Mouse (Mus musculus): ENCODE measurements around the gene Psmb6. TPM values are rescaled to one million over a fixed set of nuclear protein-coding genes. Genes with fewer than 3 reads are reported as not detected.
"Not testable (repeated sequence)": the region's sequence is repeated elsewhere in the genome, so short reads cannot be mapped to it uniquely, and the experiment has no call there.

The Psmb6 gene
- total RNA-seq, 4 experiments from 2014 or later = 218 to 249 (median 234) TPM

GRCm38 (mm10) chr11:70570614-70571013 is 45.4 kb downstream of the Psmb6 start:
- not testable (repeated sequence) for DNase-seq (ENCODE audit: low spot score)

GRCm38 (mm10) chr11:70571641-70572040 is 46.5 kb downstream of the Psmb6 start:
- DNase-seq (ENCODE audit: low spot score) = no peak

- no peak for DNase-seq (ENCODE audit: low spot score)
Observed at GRCm38 (mm10) chr11:70572348-70572902, 47.3 kb downstream of the Psmb6 start.

- DNase-seq (ENCODE audit: low spot score) = no peak
Observed at GRCm38 (mm10) chr11:70573872-70574271, 48.7 kb downstream of the Psmb6 start.

DNA sequence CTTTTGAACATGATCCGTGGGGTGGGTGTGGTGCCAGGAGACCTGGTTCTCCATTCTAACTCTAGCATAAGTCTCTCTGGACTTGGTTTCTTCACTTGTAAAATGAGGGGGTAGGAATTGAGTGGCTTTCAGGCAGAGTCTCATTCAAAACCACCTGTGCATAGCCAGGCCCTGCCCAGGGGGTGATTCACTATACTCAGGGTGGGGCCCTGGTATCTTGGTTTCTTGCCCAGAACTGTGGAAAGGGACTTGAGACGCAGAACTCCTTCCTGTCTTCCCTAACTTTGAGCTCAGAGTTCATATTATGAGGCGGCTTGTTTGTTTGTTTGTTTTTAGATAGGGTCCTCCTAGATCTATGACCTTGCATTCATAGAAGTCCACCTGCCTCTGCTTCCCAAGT is 52.0 kb downstream of the Psmb6 start:
- no peak for DNase-seq (ENCODE audit: low spot score)

Other genes starting within 250 kb of the Psmb6 start
- not detected for gene Alox12e, start 202.7 kb upstream of the Psmb6 start, total RNA-seq (2022)
- gene Alox15, start 173.3 kb upstream of the Psmb6 start, total RNA-seq (2022) = 10 to 100 TPM in 1 of 4 experiments, 1 to 10 TPM in 1, under 1 TPM in 2; 0.25 to 79.7 (median 1.2) TPM
- gene Pelp1, start 115.3 kb upstream of the Psmb6 start, total RNA-seq (2022) = 10 to 100 TPM; 19.1 to 23.0 (median 20.6) TPM
- 10 to 100 TPM in 2 of 4 experiments, 1 to 10 TPM in 2; 9.0 to 10.9 (median 9.9) TPM for gene Arrb2, start 92.7 kb upstream of the Psmb6 start, total RNA-seq (2022)
- 10 to 100 TPM in 1 of 4 experiments, 1 to 10 TPM in 3; 5.9 to 10.6 (median 6.9) TPM for gene Med11, start 73.4 kb upstream of the Psmb6 start, total RNA-seq (2022)
- 1 to 10 TPM; 1.1 to 2.7 (median 1.9) TPM for gene Zmynd15, start 65.9 kb upstream of the Psmb6 start, total RNA-seq (2022)
- 10 to 100 TPM in 1 of 4 experiments, 1 to 10 TPM in 3; 8.4 to 10.3 (median 9.6) TPM for gene Cxcl16, start 65.4 kb upstream of the Psmb6 start, total RNA-seq (2022)
- 1 to 10 TPM in 3 of 4 experiments, under 1 TPM in 1; 0.49 to 2.2 (median 1.5) TPM for gene Tm4sf5, start 20.1 kb upstream of the Psmb6 start, total RNA-seq (2022)
- not detected for gene Vmo1, start 10.8 kb upstream of the Psmb6 start, total RNA-seq (2022)
- gene Gltpd2, start 6.2 kb upstream of the Psmb6 start, total RNA-seq (2022) = not detected
- gene Gm40193, start 7.6 kb downstream of the Psmb6 start, total RNA-seq (2022) = not detected
- 1 to 10 TPM; 6.2 to 8.6 (median 8.2) TPM for gene Pld2, start 14.7 kb downstream of the Psmb6 start, total RNA-seq (2022)
- gene Mink1, start 37.5 kb downstream of the Psmb6 start, total RNA-seq (2022) = 10 to 100 TPM; 47.8 to 52.8 (median 49.4) TPM
- not detected for gene 4930544D05Rik, start 90.5 kb downstream of the Psmb6 start, total RNA-seq (2022)
- not detected for gene Chrne, start 93.8 kb downstream of the Psmb6 start, total RNA-seq (2022)
- under 1 TPM; 0.31 to 0.55 (median 0.54) TPM for gene Gp1ba, start 113.8 kb downstream of the Psmb6 start, total RNA-seq (2022)
- gene Rnf167, start 121.9 kb downstream of the Psmb6 start, total RNA-seq (2022) = 10 to 100 TPM; 53.0 to 67.3 (median 58.7) TPM
- 100 to 1,000 TPM; 640 to 724 (median 656) TPM for gene Slc25a11, start 122.1 kb downstream of the Psmb6 start, total RNA-seq (2022)
- 100 to 1,000 TPM; 243 to 295 (median 274) TPM for gene Pfn1, start 129.3 kb downstream of the Psmb6 start, total RNA-seq (2022)
- 1,000 to 10,000 TPM; 1,693 to 1,917 (median 1,770) TPM for gene Eno3, start 131.8 kb downstream of the Psmb6 start, total RNA-seq (2022)
- 100 to 1,000 TPM in 1 of 4 experiments, 10 to 100 TPM in 3; 89.6 to 119 (median 95.7) TPM for gene Spag7, start 144.0 kb downstream of the Psmb6 start, total RNA-seq (2022)
- 10 to 100 TPM; 32.4 to 41.1 (median 34.2) TPM for gene Camta2, start 162.7 kb downstream of the Psmb6 start, total RNA-seq (2022)
- gene Inca1, start 174.8 kb downstream of the Psmb6 start, total RNA-seq (2022) = 1 to 10 TPM; 5.1 to 6.7 (median 5.6) TPM
- 100 to 1,000 TPM; 456 to 555 (median 507) TPM for gene Kif1c, start 175.2 kb downstream of the Psmb6 start, total RNA-seq (2022)
- 1 to 10 TPM; 6.1 to 8.6 (median 7.5) TPM for gene Zfp3, start 238.8 kb downstream of the Psmb6 start, total RNA-seq (2022)

Measured in heart, adult 8-10 months (tissue).